ENCODE assay signal across 7 mouse cellular contexts in genomic region chr3:31902504-31903330, GRCm38 (mm10). TPM values are rescaled to one million over a fixed set of nuclear protein-coding genes. Genes with fewer than 3 reads are reported as not detected.
DNase-seq lines count a peak whose midpoint lies in the region; ATAC-seq and TF ChIP-seq lines count a peak whose summit lies in the region.

Gene Kcnmb2 (plus strand): TSS chr3:31902507.

- H3K27me3 ChIP-seq in lung, embryonic 15.5 days, result no peaks in the 10 kb centered on the region
- peaks cover 15% of the 10 kb centered on the region; the same call in 1 of the 2 replicates for H3K27me3 ChIP-seq in liver, embryonic 12.5 days (replicated peaks)
- no peaks in the 10 kb centered on the region for H3K27me3 ChIP-seq in stomach, postnatal 0 days (ENCODE audit: control insufficient read depth, insufficient read depth, low read length)

- H3K27ac ChIP-seq in lung, embryonic 15.5 days, result no peak within 1 kb of the TSS
- no peak within 1 kb of the TSS for H3K27ac ChIP-seq in cortical plate, adult 2 months (ENCODE audit: insufficient read depth, low read length)
- H3K27ac ChIP-seq in liver, embryonic 12.5 days, result no peak within 1 kb of the TSS
- no peak within 1 kb of the TSS for H3K27ac ChIP-seq in stomach, postnatal 0 days (replicated peaks)

- WGBS in lung, embryonic 15.5 days, result 4% methylated on average over 22 of the region's 22 CpGs
- WGBS in liver, embryonic 12.5 days (ENCODE audit: insufficient replicate concordance), result 4% methylated on average over 22 of the region's 22 CpGs
- WGBS in stomach, postnatal 0 days, result 2% methylated on average over 22 of the region's 22 CpGs

- H3K4me3 ChIP-seq in lung, embryonic 15.5 days, result peak within 1 kb of the TSS; percentile 18
- peak within 1 kb of the TSS; percentile 51 for H3K4me3 ChIP-seq in cortical plate, adult 2 months (ENCODE audit: insufficient read depth, low read length)
- H3K4me3 ChIP-seq in liver, embryonic 12.5 days, result peak within 1 kb of the TSS; percentile 19; the same call in 1 of the 2 replicates
- 0 out of 2 replicates have a peak within 1 kb of the TSS, but pooled peaks have one; percentile 12 for H3K4me3 ChIP-seq in stomach, postnatal 0 days (ENCODE audit: low read depth, low read length)

- ATAC-seq in lung, embryonic 15.5 days (ENCODE audit: borderline replicate concordance, extremely low read depth, low FRiP score, low TSS enrichment), result no peak
- peak; percentile 57 to 82 for ATAC-seq in hematopoietic stem cell, adult 5-6 weeks (replicated peaks in 1 of 2; ENCODE audit: insufficient read depth in 1 of 2, low FRiP score in 2 of 2, low TSS enrichment in 1 of 2, low read depth in 1 of 2, poor library complexity in 2 of 2, severe bottlenecking in 2 of 2)
- no peak for ATAC-seq in liver, embryonic 12.5 days
- ATAC-seq in stomach, postnatal 0 days (ENCODE audit: low FRiP score, low TSS enrichment), result no peak; the same call in 1 of the 2 replicates

- H3K9me3 ChIP-seq in lung, embryonic 15.5 days, result no peaks in the 10 kb centered on the region
- H3K9me3 ChIP-seq in liver, embryonic 12.5 days (replicated peaks), result no peaks in the 10 kb centered on the region
- no peaks in the 10 kb centered on the region for H3K9me3 ChIP-seq in stomach, postnatal 0 days (ENCODE audit: control insufficient read depth, low read length)

- no peak for DNase-seq in lung, postnatal 4 days
- peak; percentile 14 for DNase-seq in stomach, postnatal 0 days (ENCODE audit: low spot score)
- no peak for DNase-seq in urinary bladder, postnatal 4 days (ENCODE audit: low spot score in 2 of 2)

- no peaks in the 10 kb centered on the region for H3K36me3 ChIP-seq in lung, embryonic 15.5 days
- H3K36me3 ChIP-seq in liver, embryonic 12.5 days, result no peaks in the 10 kb centered on the region
- H3K36me3 ChIP-seq in stomach, postnatal 0 days (ENCODE audit: control insufficient read depth, insufficient read depth, low read length), result no peaks in the 10 kb centered on the region

- H3K4me2 ChIP-seq in lung, embryonic 15.5 days, result peak within 1 kb of the TSS; percentile 53
- H3K4me2 ChIP-seq in liver, embryonic 12.5 days, result peak within 1 kb of the TSS; percentile 50
- peak within 1 kb of the TSS; percentile 30 for H3K4me2 ChIP-seq in stomach, postnatal 0 days (replicated peaks; ENCODE audit: low read depth)

- peaks cover 22% of the 10 kb centered on the region for H3K4me1 ChIP-seq in lung, embryonic 15.5 days
- no peaks in the 10 kb centered on the region; the same call in 1 of the 2 replicates for H3K4me1 ChIP-seq in cortical plate, adult 2 months (ENCODE audit: control insufficient read depth, insufficient read depth, low read length)
- H3K4me1 ChIP-seq in liver, embryonic 12.5 days, result no peaks in the 10 kb centered on the region; the same call in 1 of the 2 replicates
- H3K4me1 ChIP-seq in stomach, postnatal 0 days (replicated peaks; ENCODE audit: control insufficient read depth, insufficient read depth), result no peaks in the 10 kb centered on the region

- TF ChIP-seq EP300 in stomach, postnatal 0 days (optimal IDR thresholded peaks at IDR 0.05), result no peak

- TF ChIP-seq POLR2A in cortical plate, adult 2 months (IDR thresholded peaks at IDR 0.05; ENCODE audit: extremely low read depth, insufficient read depth, low read length), result no peak

- TF ChIP-seq CTCF in cortical plate, adult 2 months (IDR thresholded peaks at IDR 0.05; ENCODE audit: extremely low read depth, insufficient read depth, low read length), result no peak
- no peak for TF ChIP-seq CTCF in stomach, postnatal 0 days (IDR thresholded peaks at IDR 0.05; ENCODE audit: low read depth)

- H3K9ac ChIP-seq in lung, embryonic 15.5 days, result 0 out of 2 replicates have a peak within 1 kb of the TSS, but pooled peaks have one; percentile 11
- H3K9ac ChIP-seq in liver, embryonic 12.5 days, result no peak within 1 kb of the TSS
- no peak within 1 kb of the TSS for H3K9ac ChIP-seq in stomach, postnatal 0 days (ENCODE audit: low read length)

RNA-seq across cellular contexts. Expression of gene Kcnmb2, which starts in this region (rescaled TPM):
- 0.52 and 0.56 TPM in 2 replicates for polyA plus RNA-seq in lung, embryonic 15.5 days (2015; fragmentation: Nextera tagmentation; extraction: Ambion mirVana)
- 1.2 and 1.3 TPM in 2 replicates for polyA plus RNA-seq in cortical plate, adult 2 months (2012; rRNA removed)
- total RNA-seq in hematopoietic stem cell, adult 5-6 weeks (2017), result not detected in 2 replicates
- polyA plus RNA-seq in liver, embryonic 12.5 days (2016; fragmentation: Nextera tagmentation; extraction: Ambion mirVana), result 0.64 and 0.72 TPM in 2 replicates
- 0.77 and 1.3 TPM in 2 replicates for polyA plus RNA-seq in stomach, postnatal 0 days (2015; fragmentation: Nextera tagmentation; extraction: Ambion mirVana)

Comparison
In these comparisons a context has a peak if more than half of its experiments do, and no peak if none do; other contexts are left out.
1. Peak in ATAC-seq in hematopoietic stem cell, adult 5-6 weeks; RNA of the gene not detected or under 1 TPM.